Mouse (Mus musculus) frontal cortex, postnatal 14 days (tissue): Measurements from ENCODE around the gene Pfn1.

Source experiments
- DNase-seq, 2 experiments: peaks; one replicate each; pipeline ENCODE4 v3.0.0; 2022; ENCODE audit warnings: low spot score in 2 of 2

Gene Pfn1

GRCm38 (mm10) chr11:70674501-70674900 is 20.1 kb upstream of the Pfn1 start:
- no peak for DNase-seq

- DNase-seq = no peak
These were observed 19.6 kb upstream of the Pfn1 start for GRCm38 (mm10) chr11:70674014-70674413.

GRCm38 (mm10) chr11:70671333-70672047 is 17.0 kb upstream of the Pfn1 start:
- no peak for DNase-seq

- no peak for DNase-seq
These were observed 16.0 kb upstream of the Pfn1 start for GRCm38 (mm10) chr11:70670483-70670882.

- DNase-seq = peak in 1 of 2 experiments; percentile 64
These were observed 15.3 kb upstream of the Pfn1 start for GRCm38 (mm10) chr11:70669582-70670345.

- peak; percentile 96 to 99 for DNase-seq
These were observed 14.5 kb upstream of the Pfn1 start, which contains the start of gene Spag7 for GRCm38 (mm10) chr11:70668771-70669505. Spag7 (minus strand) TSS chr11:70669416.

GRCm38 (mm10) chr11:70668335-70668770 is 13.9 kb upstream of the Pfn1 start:
- DNase-seq = peak in 1 of 2 experiments; percentile 75

- no peak for DNase-seq
These were observed 13.1 kb upstream of the Pfn1 start for GRCm38 (mm10) chr11:70667271-70668150.

GRCm38 (mm10) chr11:70666687-70667086 is 12.2 kb upstream of the Pfn1 start:
- no peak for DNase-seq

- no peak for DNase-seq
These were observed 10.3 kb upstream of the Pfn1 start for GRCm38 (mm10) chr11:70664741-70665140.

- DNase-seq = no peak
These were observed 9.5 kb upstream of the Pfn1 start for GRCm38 (mm10) chr11:70663957-70664356.

GRCm38 (mm10) chr11:70663101-70663500 is 8.7 kb upstream of the Pfn1 start:
- DNase-seq = no peak

GRCm38 (mm10) chr11:70660571-70660970 is 6.1 kb upstream of the Pfn1 start:
- no peak for DNase-seq

GRCm38 (mm10) chr11:70658942-70659341 is 4.5 kb upstream of the Pfn1 start:
- DNase-seq = no peak

- no peak for DNase-seq
These were observed 4.1 kb upstream of the Pfn1 start for GRCm38 (mm10) chr11:70658521-70658920.

GRCm38 (mm10) chr11:70657991-70658390 is 3.5 kb upstream of the Pfn1 start:
- DNase-seq = no peak

- DNase-seq = no peak
These were observed 3.1 kb upstream of the Pfn1 start for GRCm38 (mm10) chr11:70657573-70657972.

- DNase-seq = no peak
These were observed 2.5 kb upstream of the Pfn1 start, which contains the start of gene Eno3 for GRCm38 (mm10) chr11:70656964-70657363. Eno3 (plus strand) TSS chr11:70657202.

- no peak for DNase-seq
These were observed 2.0 kb upstream of the Pfn1 start for GRCm38 (mm10) chr11:70656456-70656927.

- DNase-seq = no peak
These were observed 1.4 kb upstream of the Pfn1 start for GRCm38 (mm10) chr11:70655571-70656455.
